Mouse (Mus musculus): Measurements from ENCODE around the gene Zfp551. TPM values are rescaled to one million over a fixed set of nuclear protein-coding genes. Genes with fewer than 3 reads are reported as not detected.

Zfp551 gene
- 4.8 TPM for polyA plus RNA-seq (2017; shearing (Covaris generic))

DNA sequence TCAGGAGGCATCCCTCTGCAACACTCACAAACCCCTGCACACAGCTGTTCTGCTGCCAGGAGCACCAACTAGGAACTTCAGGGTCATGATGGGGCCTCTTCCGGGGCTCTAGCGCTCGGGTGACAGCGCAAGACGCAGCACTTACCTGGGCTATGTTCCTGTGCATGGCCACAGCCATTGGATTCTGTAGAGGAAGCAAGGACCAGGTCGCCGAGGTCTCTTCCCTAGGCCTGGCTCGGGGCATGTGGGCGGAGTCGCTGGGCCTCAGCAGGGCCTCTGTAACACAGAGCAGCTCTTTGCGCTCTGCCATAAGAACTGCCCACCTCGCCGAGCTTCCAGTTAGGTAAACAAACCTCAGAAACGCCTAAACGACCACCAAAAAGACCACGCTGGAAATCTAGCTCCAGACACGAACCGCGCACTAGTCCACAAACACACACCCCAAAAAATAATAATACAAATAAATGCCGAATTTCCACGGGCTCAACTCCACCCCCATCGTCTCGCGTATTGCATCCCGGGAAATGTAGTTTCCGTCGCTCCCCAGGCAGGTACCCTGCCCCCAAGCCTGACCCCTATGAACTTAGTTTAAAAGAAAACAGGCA lies at the start of gene Zfp551:
TSS of gene Zfp551 (minus strand) at position 507 of the 605 bp plus-strand sequence.

DNA sequence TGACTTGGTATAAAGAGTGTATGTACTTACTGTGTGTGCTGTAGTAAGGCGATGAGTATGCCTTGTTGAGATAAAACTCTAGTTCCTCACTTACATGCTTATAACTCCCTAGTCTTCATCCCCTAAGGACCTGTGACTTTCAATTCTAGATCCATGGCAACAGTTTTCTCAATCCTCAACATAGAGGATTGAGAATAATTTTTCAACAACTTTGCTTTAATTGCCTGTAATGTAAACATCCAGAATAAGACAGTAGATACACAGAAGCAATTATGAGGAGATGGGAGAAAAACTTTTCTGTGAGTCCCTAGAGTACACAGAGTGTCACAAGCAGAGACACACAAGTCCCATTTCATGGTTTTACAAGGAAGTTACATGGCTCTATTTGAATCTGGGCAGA lies 53.4 kb downstream of the Zfp551 start, which contains the start of gene Vmn1r84:
TSS of gene Vmn1r84 (minus strand) at position 101 of the 400 bp plus-strand sequence.

Other genes starting within 250 kb of the Zfp551 start
- gene Vmn1r80, start 233.5 kb downstream of the Zfp551 start, polyA plus RNA-seq (2017; shearing (Covaris generic)): not detected
- gene Vmn1r81, start 154.5 kb downstream of the Zfp551 start, polyA plus RNA-seq (2017; shearing (Covaris generic)): 0.02 TPM
- not detected for gene Vmn1r82, start 122.3 kb downstream of the Zfp551 start, polyA plus RNA-seq (2017; shearing (Covaris generic))
- gene Vmn1r83, start 93.3 kb downstream of the Zfp551 start, polyA plus RNA-seq (2017; shearing (Covaris generic)): not detected
- not detected for gene Vmn1r84, start 53.5 kb downstream of the Zfp551 start, polyA plus RNA-seq (2017; shearing (Covaris generic))
- 13.3 TPM for gene Zfp606, start 55.5 kb upstream of the Zfp551 start, polyA plus RNA-seq (2017; shearing (Covaris generic))
- not detected for gene 2900092C05Rik, start 89.8 kb upstream of the Zfp551 start, polyA plus RNA-seq (2017; shearing (Covaris generic))
- gene Vmn2r53, start 186.0 kb upstream of the Zfp551 start, polyA plus RNA-seq (2017; shearing (Covaris generic)): 0.01 TPM
- not detected for gene Vmn2r54, start 217.6 kb upstream of the Zfp551 start, polyA plus RNA-seq (2017; shearing (Covaris generic))

All from inflammation-experienced regulatory T-cells, adult 16 weeks (primary cell).